Mouse (Mus musculus) forebrain, embryonic 13.5 days (tissue): ENCODE results near the gene Gm9040. TPM values are rescaled to one million over a fixed set of nuclear protein-coding genes. Genes with fewer than 3 reads are reported as not detected.
"Not testable (repeated sequence)": the region's sequence is repeated elsewhere in the genome, so short reads cannot be mapped to it uniquely, and the experiment has no call there.

ENCODE experiments used
- ATAC-seq: fragments of 200-750 bp; cut with Nextera tagmentation; 2 replicates; pipeline ENCODE4 v1.8.0; 2017
- H3K27ac ChIP-seq: fragments of 300-500 bp; sonication (generic); 2 replicates; pipeline ENCODE4 v1.5.1; 2015; ENCODE audit warnings: inconsistent platforms, mild to moderate bottlenecking, moderate library complexity
- H3K27me3 ChIP-seq: fragments of 300-500 bp; sonication (generic); 2 replicates; pipeline ENCODE4 v1.6.1; 2015; ENCODE audit warnings: mild to moderate bottlenecking, inconsistent platforms
- H3K36me3 ChIP-seq: fragments of 300-500 bp; sonication (generic); 2 replicates; pipeline ENCODE4 v1.6.1; 2015; ENCODE audit warnings: mild to moderate bottlenecking, inconsistent platforms; ENCODE audit not compliant: poor library complexity, severe bottlenecking
- H3K4me1 ChIP-seq: fragments of 300-500 bp; sonication (generic); 2 replicates; pipeline ENCODE4 v1.6.1; 2015; ENCODE audit warnings: inconsistent platforms
- H3K4me2 ChIP-seq: fragments of 300-500 bp; sonication (generic); 2 replicates; pipeline ENCODE4 v1.6.1; 2015; ENCODE audit warnings: inconsistent platforms, mild to moderate bottlenecking, moderate library complexity
- H3K4me3 ChIP-seq: fragments of 300-500 bp; sonication (generic); 2 replicates; pipeline ENCODE4 v1.5.1; 2015; ENCODE audit warnings: mild to moderate bottlenecking, inconsistent platforms
- H3K9ac ChIP-seq: fragments of 300-500 bp; sonication (generic); 2 replicates; pipeline ENCODE4 v1.6.1; 2015; ENCODE audit warnings: mild to moderate bottlenecking, inconsistent platforms
- H3K9me3 ChIP-seq: fragments of 300-500 bp; sonication (generic); replicated peaks from 2 replicates; pipeline ENCODE4 v1.6.1; 2016; ENCODE audit warnings: inconsistent platforms
- WGBS: fragments of 180-500 bp; shearing (Covaris S2); methylation state at CpG from one replicate; pipeline ENCODE4 v1.1.7; 2015; 5-methylcytosine and 5-hydroxymethylcytosine counted together
- polyA plus RNA-seq: library from polyadenylated mRNA; unstranded; fragments of >200 nt; fragmentation: Nextera tagmentation; extraction: Ambion mirVana; gene quantifications from 2 replicates; pipeline ENCODE4 v1.2.1, GENCODE M21; 2015

Gene Gm9040
- polyA plus RNA-seq, 1 experiment from 2014 or later, result not detected

- not testable (repeated sequence) for H3K36me3 ChIP-seq, ATAC-seq, H3K9ac ChIP-seq, H3K4me3 ChIP-seq, H3K27me3 ChIP-seq, H3K4me1 ChIP-seq, H3K9me3 ChIP-seq, H3K4me2 ChIP-seq, H3K27ac ChIP-seq
- no CpG with 5 or more reads among the region's 4 CpGs for WGBS
These were observed 48.7 kb downstream of the Gm9040 start for GRCm38 (mm10) chr10:118278069-118278468.

Other genes with a start within 250 kb of the Gm9040 start
- gene Mdm1, start 185.2 kb downstream of the Gm9040 start, polyA plus RNA-seq, result 48.3 and 49.7 TPM in 2 replicates
- not detected in 2 replicates for gene Il22, start 122.0 kb downstream of the Gm9040 start, polyA plus RNA-seq
- gene Gm32717, start 86.2 kb downstream of the Gm9040 start, polyA plus RNA-seq, result 0.18 and 0.19 TPM in 2 replicates
- 0.18 and 0.19 TPM in 2 replicates for gene Gm32802, start 68.3 kb downstream of the Gm9040 start, polyA plus RNA-seq
- not detected in 2 replicates for gene Iltifb, start 31.9 kb downstream of the Gm9040 start, polyA plus RNA-seq
- 0.08 TPM in 1 of 2 replicates, not detected in the other for gene Gm9044, start 5.4 kb upstream of the Gm9040 start, polyA plus RNA-seq
- gene Gm9045, start 10.9 kb upstream of the Gm9040 start, polyA plus RNA-seq, result not detected in 2 replicates
- gene Gm9046, start 16.3 kb upstream of the Gm9040 start, polyA plus RNA-seq, result not detected in 2 replicates
- not detected in 2 replicates for gene Gm9048, start 21.7 kb upstream of the Gm9040 start, polyA plus RNA-seq
- not detected in 2 replicates for gene Gm9049, start 27.1 kb upstream of the Gm9040 start, polyA plus RNA-seq
- not detected in 2 replicates for gene Ifng, start 114.1 kb upstream of the Gm9040 start, polyA plus RNA-seq